Mouse (Mus musculus) neural tube, embryonic 14.5 days (tissue): ENCODE results near the gene Nubpl. TPM values are rescaled to one million over a fixed set of nuclear protein-coding genes. Genes with fewer than 3 reads are reported as not detected.

Experiments
- polyA plus RNA-seq: library from polyadenylated mRNA; unstranded; fragments of >200 nt; fragmentation: Nextera tagmentation; extraction: Ambion mirVana; gene quantifications from 2 replicates; pipeline ENCODE4 v1.2.1, GENCODE M21; 2014

Gene Nubpl
- polyA plus RNA-seq, 1 experiment from 2014 or later, result 6.3 TPM

Other genes starting within 250 kb of the Nubpl start
- gene Heatr5a, start 126.4 kb upstream of the Nubpl start, polyA plus RNA-seq, result 9.1 and 10.7 TPM in 2 replicates
- gene Dtd2, start 91.2 kb upstream of the Nubpl start, polyA plus RNA-seq, result 20.1 and 23.2 TPM in 2 replicates
- not detected in 2 replicates for gene Gpr33, start 69.7 kb upstream of the Nubpl start, polyA plus RNA-seq